Mouse (Mus musculus) testis, adult 2 months (tissue): Measurements from ENCODE around the gene Otoa.

Source experiments
- CTCF ChIP-seq: fragments of 200-500 bp; IDR thresholded peaks from 2 replicates; pipeline ENCODE4 v1.5.1; 2012; ENCODE audit warnings: low read depth, mild to moderate bottlenecking, inconsistent platforms, low read length, moderate library complexity; ENCODE audit not compliant: control insufficient read depth, insufficient read depth, insufficient replicate concordance
- POLR2A ChIP-seq: fragments of 200-500 bp; IDR thresholded peaks from 2 replicates; pipeline ENCODE4 v1.6.1; 2012; ENCODE audit warnings: low read depth, mild to moderate bottlenecking, inconsistent platforms, low read length, moderate library complexity; ENCODE audit not compliant: control insufficient read depth

GRCm38 (mm10) chr7:121152186-121152585 lies 70.7 kb downstream of the Otoa start:
- TF ChIP-seq POLR2A (no peak), CTCF (no peak)
